Comparison of ENCODE assay signal across 8 mouse cellular contexts in genomic region chr10:20673798-20674197, GRCm38 (mm10). TPM values are rescaled to one million over a fixed set of nuclear protein-coding genes. Genes with fewer than 3 reads are reported as not detected.
DNase-seq lines count a peak whose midpoint lies in the region; TF ChIP-seq lines count a peak whose summit lies in the region.
"Had no signal": no experiment of that assay in that cellular context is flagged by ENCODE, and none has a peak within 500 bp of the region (broad histone marks: within the 10 kb centered on the region; RNA-seq: fewer than 3 reads in every experiment).

No protein-coding gene starts in this region.

- no peaks in the 10 kb centered on the region for H3K4me1 ChIP-seq in thymus, adult 2 months (replicated peaks; ENCODE audit: control insufficient read depth, insufficient read depth, low read length)

- H3K27ac ChIP-seq in thymus, adult 2 months (ENCODE audit: control insufficient read depth, insufficient read depth, low read length) = no peak overlapping the region
- H3K27ac ChIP-seq: midbrain, embryonic 12.5 days had no signal

- DNase-seq in 3T3-L1 (ENCODE audit: low read depth, low spot score) = peak; percentile 22
- DNase-seq in CD4-positive helper T cell, adult 2 months (ENCODE audit: low read depth, low spot score) = peak; percentile 74
- peak; percentile 76 for DNase-seq in heart, adult 8-10 months (ENCODE audit: low spot score)
- peak; percentile 83 to 89 for DNase-seq in left cerebral cortex, adult 18-20 months (ENCODE audit: low spot score in 2 of 2)
- no peak for DNase-seq in testis, postnatal 10 days (ENCODE audit: low spot score)
- DNase-seq in thymus, adult 2 months = no peak
- no peak for DNase-seq in cerebellum, postnatal 25 days

- no peak overlapping the region for H3K4me3 ChIP-seq in thymus, adult 2 months (ENCODE audit: control insufficient read depth, insufficient read depth, low read length)
- H3K4me3 ChIP-seq: midbrain, embryonic 12.5 days had no signal

- H3K27me3 ChIP-seq in thymus, adult 2 months (ENCODE audit: control insufficient read depth, insufficient read depth, low read length) = no peaks in the 10 kb centered on the region
- H3K27me3 ChIP-seq: midbrain, embryonic 12.5 days had no signal

- WGBS in thymus, adult 2 months = 87% methylated on average over 4 of the region's 4 CpGs

- H3K36me3 ChIP-seq in thymus, adult 2 months (ENCODE audit: control insufficient read depth, insufficient read depth, low read length) = no peaks in the 10 kb centered on the region
- H3K36me3 ChIP-seq: midbrain, embryonic 12.5 days had no signal

- TF ChIP-seq POLR2A in thymus, adult 2 months (IDR thresholded peaks at IDR 0.05; ENCODE audit: control insufficient read depth, extremely low read depth, insufficient read depth, low read length, poor library complexity) = no peak

- no peak for TF ChIP-seq CTCF in thymus, adult 2 months (IDR thresholded peaks at IDR 0.05; ENCODE audit: borderline replicate concordance, control insufficient read depth, extremely low read depth, insufficient read depth, low read length, poor library complexity)

RNA-seq across cellular contexts. Expression of gene Pde7b, which starts 51.1 kb away (rescaled TPM):
- total RNA-seq in heart, adult 8-10 months (2022) = 10 to 100 TPM; 52.7 to 61.4 (median 57.3) TPM
- total RNA-seq in left cerebral cortex, adult 18-20 months (2021) = 10 to 100 TPM; 60.8 to 67.0 TPM
- 1.6 and 2.2 TPM in 2 replicates for polyA plus RNA-seq in thymus, adult 2 months (2012; rRNA removed)

Comparison
In these comparisons a context has a peak if more than half of its experiments do, and no peak if none do; other contexts are left out.
1. DNase-seq: peak in 3T3-L1 (single experiment), CD4-positive helper T cell, adult 2 months (single experiment), heart, adult 8-10 months (single experiment) and left cerebral cortex, adult 18-20 months (2 of 2); none in testis, postnatal 10 days (single experiment), thymus, adult 2 months (single experiment) and cerebellum, postnatal 25 days (0 of 2).